Mouse (Mus musculus): ENCODE measurements at regions not wholly inside any gene's neighbourhood (a gene's known extent, or its start where the extent isn't known, plus 50 kb on each side); places are given as distances from the start of the nearest gene placed in this dataset.

GRCm38 (mm10) chr16:73120568-73120967, 812.5 kb downstream of the Robo1 start:
- Histone ChIP-seq H3K4me1 (ENCODE audit: control insufficient read depth, insufficient read depth, low read length) (no peaks in the 10 kb centered on the region), H3K4me2 (replicated peaks; ENCODE audit: low read depth, low read length) (no peak overlapping the region), H3K9ac (replicated peaks; ENCODE audit: low read depth, low read length) (no peak overlapping the region), H3K36me3 (ENCODE audit: control insufficient read depth, insufficient read depth, low read length) (no peaks in the 10 kb centered on the region), H3K9me3 (ENCODE audit: control insufficient read depth, low read depth, low read length) (no peaks in the 10 kb centered on the region), H3K4me3 (ENCODE audit: low read depth, low read length) (no peak overlapping the region), H3K27ac (ENCODE audit: low read length) (no peak overlapping the region), H3K27me3 (ENCODE audit: control insufficient read depth, insufficient read depth, low read length) (no peaks in the 10 kb centered on the region)
- no peak for ATAC-seq (ENCODE audit: insufficient number of reproducible peaks, insufficient read depth, low FRiP score, low read depth)

DNA sequence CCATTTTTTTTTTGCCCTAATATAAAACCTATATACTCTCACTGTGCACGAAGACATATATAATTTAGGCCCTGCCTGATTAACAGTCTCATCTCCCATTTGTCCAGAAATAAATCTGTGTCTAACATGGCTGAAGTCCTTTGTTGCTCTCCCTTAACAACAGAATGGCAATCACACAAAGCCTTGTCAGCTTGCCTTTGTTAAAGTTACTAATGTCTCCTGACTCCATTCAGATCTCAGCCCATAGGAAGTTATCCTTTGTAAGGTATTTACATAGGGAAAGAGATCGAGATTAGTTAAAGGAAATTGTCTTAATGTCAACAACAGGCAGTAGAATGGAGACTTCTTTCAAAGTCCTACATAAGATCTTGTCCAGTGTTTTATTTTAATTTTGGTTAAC, 809.2 kb downstream of the Robo1 start:
- 55% methylated on average over 2 of the region's 2 CpGs for WGBS
- H3K4me1 ChIP-seq (ENCODE audit: control insufficient read depth, insufficient read depth, low read length), result no peaks in the 10 kb centered on the region

GRCm38 (mm10) chr16:73108021-73108452, 799.9 kb downstream of the Robo1 start:
- no peak overlapping the region for H3K9ac ChIP-seq (replicated peaks; ENCODE audit: low read depth, low read length)
- no peaks in the 10 kb centered on the region for H3K9me3 ChIP-seq (ENCODE audit: control insufficient read depth, low read depth, low read length)
- no peaks in the 10 kb centered on the region for H3K36me3 ChIP-seq (ENCODE audit: control insufficient read depth, insufficient read depth, low read length)
- H3K4me3 ChIP-seq (ENCODE audit: low read depth, low read length), result no peak overlapping the region
- H3K4me1 ChIP-seq (ENCODE audit: control insufficient read depth, insufficient read depth, low read length), result no peaks in the 10 kb centered on the region
- ATAC-seq (ENCODE audit: insufficient number of reproducible peaks, insufficient read depth, low FRiP score, low read depth), result no peak
- H3K27ac ChIP-seq (ENCODE audit: low read length), result no peak overlapping the region
- 88% methylated on average over 7 of the region's 7 CpGs for WGBS
- H3K27me3 ChIP-seq (ENCODE audit: control insufficient read depth, insufficient read depth, low read length), result no peaks in the 10 kb centered on the region
- H3K4me2 ChIP-seq (replicated peaks; ENCODE audit: low read depth, low read length), result no peak overlapping the region

More for the DNA sequence above, 809.2 kb downstream of the Robo1 start:
- Histone ChIP-seq H3K36me3 (ENCODE audit: control insufficient read depth, insufficient read depth, low read length) (no peaks in the 10 kb centered on the region), H3K27me3 (ENCODE audit: control insufficient read depth, insufficient read depth, low read length) (no peaks in the 10 kb centered on the region), H3K27ac (ENCODE audit: low read length) (no peak overlapping the region), H3K4me3 (ENCODE audit: low read depth, low read length) (no peak overlapping the region), H3K9ac (replicated peaks; ENCODE audit: low read depth, low read length) (no peak overlapping the region), H3K4me2 (replicated peaks; ENCODE audit: low read depth, low read length) (no peak overlapping the region), H3K9me3 (ENCODE audit: control insufficient read depth, low read depth, low read length) (no peaks in the 10 kb centered on the region)
- no peak for ATAC-seq (ENCODE audit: insufficient number of reproducible peaks, insufficient read depth, low FRiP score, low read depth)

DNA sequence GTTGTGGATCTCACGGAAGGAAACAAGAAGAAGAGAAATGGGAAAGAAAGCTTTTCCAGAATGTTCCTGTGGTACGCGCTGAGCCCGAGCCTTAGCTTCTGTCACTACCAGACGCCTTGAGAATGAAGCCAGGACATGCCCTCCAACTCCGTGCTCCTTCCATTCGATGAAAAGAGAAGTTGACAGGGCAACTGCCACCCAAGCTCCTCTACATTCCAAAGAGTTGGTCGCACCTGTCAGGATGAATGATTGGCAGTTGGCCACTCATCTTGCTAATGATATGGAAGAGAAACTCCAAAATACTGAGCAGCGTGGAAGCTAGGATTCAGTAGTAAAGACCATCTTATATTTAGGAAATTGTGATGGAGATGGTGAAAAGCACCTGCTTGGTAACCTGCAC, 799.5 kb downstream of the Robo1 start:
- ATAC-seq (ENCODE audit: insufficient number of reproducible peaks, insufficient read depth, low FRiP score, low read depth), result no peak
- H3K27ac ChIP-seq (ENCODE audit: low read length), result no peak overlapping the region
- H3K36me3 ChIP-seq (ENCODE audit: control insufficient read depth, insufficient read depth, low read length), result no peaks in the 10 kb centered on the region
- H3K9ac ChIP-seq (replicated peaks; ENCODE audit: low read depth, low read length), result no peak overlapping the region
- no peaks in the 10 kb centered on the region for H3K27me3 ChIP-seq (ENCODE audit: control insufficient read depth, insufficient read depth, low read length)
- no peaks in the 10 kb centered on the region for H3K9me3 ChIP-seq (ENCODE audit: control insufficient read depth, low read depth, low read length)
- no peaks in the 10 kb centered on the region for H3K4me1 ChIP-seq (ENCODE audit: control insufficient read depth, insufficient read depth, low read length)
- no peak overlapping the region for H3K4me3 ChIP-seq (ENCODE audit: low read depth, low read length)
- 83% methylated on average over 9 of the region's 9 CpGs for whole genome bisulfite sequencing
- H3K4me2 ChIP-seq (replicated peaks; ENCODE audit: low read depth, low read length), result no peak overlapping the region

GRCm38 (mm10) chr16:73105496-73105895, 797.4 kb downstream of the Robo1 start:
- 76% methylated on average over 10 of the region's 10 CpGs for WGBS
- no peaks in the 10 kb centered on the region for H3K27me3 ChIP-seq (ENCODE audit: control insufficient read depth, insufficient read depth, low read length)
- H3K36me3 ChIP-seq (ENCODE audit: control insufficient read depth, insufficient read depth, low read length), result no peaks in the 10 kb centered on the region
- no peaks in the 10 kb centered on the region for H3K9me3 ChIP-seq (ENCODE audit: control insufficient read depth, low read depth, low read length)
- H3K4me2 ChIP-seq (replicated peaks; ENCODE audit: low read depth, low read length), result no peak overlapping the region
- ATAC-seq (ENCODE audit: insufficient number of reproducible peaks, insufficient read depth, low FRiP score, low read depth), result no peak
- no peak overlapping the region for H3K9ac ChIP-seq (replicated peaks; ENCODE audit: low read depth, low read length)
- H3K4me3 ChIP-seq (ENCODE audit: low read depth, low read length), result no peak overlapping the region
- no peaks in the 10 kb centered on the region for H3K4me1 ChIP-seq (ENCODE audit: control insufficient read depth, insufficient read depth, low read length)
- H3K27ac ChIP-seq (ENCODE audit: low read length), result no peak overlapping the region

DNA sequence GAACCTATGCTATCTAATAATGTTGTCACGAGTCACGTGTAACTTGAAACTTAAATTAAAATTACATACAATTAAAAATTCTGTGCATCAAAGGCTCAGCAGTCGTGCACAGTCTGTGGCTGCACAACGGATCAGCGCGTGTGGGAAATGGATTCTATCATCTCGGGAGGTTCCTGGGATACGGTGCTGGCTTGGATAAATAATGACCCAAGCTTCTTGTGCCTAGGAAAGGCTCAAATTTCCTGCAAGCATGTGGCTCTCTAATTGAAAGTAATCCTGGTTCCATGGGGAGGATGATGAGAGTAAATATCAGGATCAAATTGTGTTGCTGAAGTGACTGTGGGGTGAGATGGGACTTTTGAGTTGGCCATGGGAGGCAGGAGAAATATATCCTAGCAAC, 792.2 kb downstream of the Robo1 start:
- no peaks in the 10 kb centered on the region for H3K27me3 ChIP-seq (ENCODE audit: control insufficient read depth, insufficient read depth, low read length)
- no peak for ATAC-seq (ENCODE audit: insufficient number of reproducible peaks, insufficient read depth, low FRiP score, low read depth)
- H3K36me3 ChIP-seq (ENCODE audit: control insufficient read depth, insufficient read depth, low read length), result no peaks in the 10 kb centered on the region
- no peak overlapping the region for H3K4me2 ChIP-seq (replicated peaks; ENCODE audit: low read depth, low read length)
- H3K9me3 ChIP-seq (ENCODE audit: control insufficient read depth, low read depth, low read length), result no peaks in the 10 kb centered on the region
- no peak overlapping the region for H3K27ac ChIP-seq (ENCODE audit: low read length)
- H3K4me1 ChIP-seq (ENCODE audit: control insufficient read depth, insufficient read depth, low read length), result no peaks in the 10 kb centered on the region; the same call in 1 of the 2 replicates
- no peak overlapping the region for H3K4me3 ChIP-seq (ENCODE audit: low read depth, low read length)
- H3K9ac ChIP-seq (replicated peaks; ENCODE audit: low read depth, low read length), result no peak overlapping the region
- 56% methylated on average over 8 of the region's 8 CpGs for WGBS

DNA sequence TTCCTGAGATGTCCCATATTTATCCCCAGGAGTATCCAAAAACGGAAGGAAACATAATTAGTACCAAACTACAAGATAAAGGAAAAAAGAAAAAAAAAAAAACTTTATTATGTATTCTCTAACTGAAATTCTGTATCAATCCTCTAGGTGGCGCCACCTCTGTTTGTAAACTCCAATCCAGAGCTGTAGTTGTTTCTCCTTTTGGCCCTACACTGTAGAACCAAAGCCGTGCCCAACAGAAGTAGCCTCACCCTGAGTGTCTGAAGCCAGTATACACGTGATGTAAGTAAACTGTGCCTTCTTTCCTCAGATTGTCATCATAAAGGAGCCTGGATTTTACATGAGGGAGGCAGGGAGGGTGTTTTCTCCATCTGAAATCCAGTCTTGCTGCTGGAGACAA, 790.7 kb downstream of the Robo1 start:
- H3K4me1 ChIP-seq (ENCODE audit: control insufficient read depth, insufficient read depth, low read length), result no peaks in the 10 kb centered on the region; the same call in 1 of the 2 replicates
- no peaks in the 10 kb centered on the region for H3K9me3 ChIP-seq (ENCODE audit: control insufficient read depth, low read depth, low read length)
- no peaks in the 10 kb centered on the region for H3K27me3 ChIP-seq (ENCODE audit: control insufficient read depth, insufficient read depth, low read length)
- no peak for ATAC-seq (ENCODE audit: insufficient number of reproducible peaks, insufficient read depth, low FRiP score, low read depth)
- H3K4me3 ChIP-seq (ENCODE audit: low read depth, low read length), result no peak overlapping the region
- 29% methylated on average over 4 of the region's 4 CpGs for WGBS
- H3K4me2 ChIP-seq (replicated peaks; ENCODE audit: low read depth, low read length), result no peak overlapping the region
- no peak overlapping the region for H3K9ac ChIP-seq (replicated peaks; ENCODE audit: low read depth, low read length)
- H3K36me3 ChIP-seq (ENCODE audit: control insufficient read depth, insufficient read depth, low read length), result no peaks in the 10 kb centered on the region
- no peak overlapping the region for H3K27ac ChIP-seq (ENCODE audit: low read length)

DNA sequence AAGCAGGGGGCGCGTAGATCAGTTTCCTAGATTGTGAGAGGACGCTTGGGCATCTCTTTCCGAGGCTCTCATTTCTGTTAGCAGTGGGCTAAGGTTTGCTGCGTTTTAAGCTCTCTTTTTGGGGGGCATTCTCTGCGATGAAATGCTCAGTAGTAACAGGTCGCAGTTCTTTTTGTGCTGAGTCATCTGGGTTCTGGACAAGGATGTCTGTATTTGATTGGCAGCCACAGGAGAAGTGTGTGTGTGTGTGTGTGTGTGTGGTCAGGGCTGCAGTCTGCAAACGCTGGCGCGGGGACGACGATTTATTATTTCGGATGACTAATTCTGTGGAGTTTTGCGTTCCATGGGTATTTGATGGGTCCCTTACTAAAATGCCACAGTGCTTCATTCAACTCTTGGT, 789.1 kb downstream of the Robo1 start:
- H3K27me3 ChIP-seq (ENCODE audit: control insufficient read depth, insufficient read depth, low read length), result no peaks in the 10 kb centered on the region
- no peak overlapping the region for H3K4me3 ChIP-seq (ENCODE audit: low read depth, low read length)
- H3K9ac ChIP-seq (replicated peaks; ENCODE audit: low read depth, low read length), result no peak overlapping the region
- no peaks in the 10 kb centered on the region for H3K36me3 ChIP-seq (ENCODE audit: control insufficient read depth, insufficient read depth, low read length)
- WGBS, result 39% methylated on average over 14 of the region's 14 CpGs
- H3K27ac ChIP-seq (ENCODE audit: low read length), result no peak overlapping the region
- no peaks in the 10 kb centered on the region; the same call in 1 of the 2 replicates for H3K4me1 ChIP-seq (ENCODE audit: control insufficient read depth, insufficient read depth, low read length)
- 0 out of 2 replicates have a peak overlapping the region, but pooled peaks have one; percentile 1 for H3K4me2 ChIP-seq (replicated peaks; ENCODE audit: low read depth, low read length)
- no peak for ATAC-seq (ENCODE audit: insufficient number of reproducible peaks, insufficient read depth, low FRiP score, low read depth)
- H3K9me3 ChIP-seq (ENCODE audit: control insufficient read depth, low read depth, low read length), result no peaks in the 10 kb centered on the region
